Mouse (Mus musculus) left cerebral cortex, postnatal 4 days (tissue): Measurements from ENCODE around the gene Nkx2-5. TPM values are rescaled to one million over a fixed set of nuclear protein-coding genes. Genes with fewer than 3 reads are reported as not detected.

ENCODE experiments used
- DNase-seq: peaks from one replicate; pipeline ENCODE4 v3.0.0-alpha.2; 2022
- intact Hi-C: fragments of 180-260 bp; cut with DNase I; formaldehyde crosslinking; loops from one replicate; pipeline ENCODE4 v1.15.1; 2025
- total RNA-seq, 2 experiments: library from RNA; stranded (reverse); gene quantifications; 2 replicates each; pipeline ENCODE4 v1.2.3; 2021

Nkx2-5 gene
- not detected for total RNA-seq

GRCm38 (mm10) chr17:26844909-26845148 lies at the start of gene Nkx2-5:
TSS of gene Nkx2-5 (minus strand) at chr17:26845009.
- intact Hi-C loops, result no loop called here
- no peak for DNase-seq

- DNase-seq, result no peak
Measured at GRCm38 (mm10) chr17:26894342-26894741, 49.5 kb upstream of the Nkx2-5 start.

GRCm38 (mm10) chr17:26893492-26893891 lies 48.7 kb upstream of the Nkx2-5 start:
- intact Hi-C loops, result no loop called here

More at GRCm38 (mm10) chr17:26894342-26894741, 49.5 kb upstream of the Nkx2-5 start:
- intact Hi-C loops, result no loop called here

GRCm38 (mm10) chr17:26892635-26893375 lies 48.0 kb upstream of the Nkx2-5 start:
- intact Hi-C loops, result no loop called here
- DNase-seq, result no peak

More at GRCm38 (mm10) chr17:26893492-26893891, 48.7 kb upstream of the Nkx2-5 start:
- DNase-seq, result no peak

GRCm38 (mm10) chr17:26887926-26888325 lies 43.1 kb upstream of the Nkx2-5 start:
- DNase-seq, result no peak
- intact Hi-C loops, result loop anchor here (5.0 to 10.0 kb wide), 2 partner anchors 96 to 213 kb away; no protein-coding TSS in a partner anchor

- intact Hi-C loops, result loop anchor here (5.0 to 10.0 kb wide), 2 partner anchors 94 to 211 kb away; no protein-coding TSS in a partner anchor
- DNase-seq, result peak; percentile 80
Measured at GRCm38 (mm10) chr17:26886047-26886749, 41.4 kb upstream of the Nkx2-5 start.

GRCm38 (mm10) chr17:26884995-26885926 lies 40.5 kb upstream of the Nkx2-5 start:
- DNase-seq, result peak; percentile 81
- intact Hi-C loops, result loop anchor here (5.0 to 10.0 kb wide), 2 partner anchors 93 to 210 kb away; no protein-coding TSS in a partner anchor

GRCm38 (mm10) chr17:26883585-26883984 lies 38.8 kb upstream of the Nkx2-5 start:
- no peak for DNase-seq
- intact Hi-C loops, result loop anchor here (10.0 kb wide), 1 partner anchor 209 kb away; no protein-coding TSS in a partner anchor

- no peak for DNase-seq
- intact Hi-C loops, result loop anchor here (10.0 kb wide), 1 partner anchor 208 kb away; no protein-coding TSS in a partner anchor
Measured at GRCm38 (mm10) chr17:26882706-26883105, 37.9 kb upstream of the Nkx2-5 start.

GRCm38 (mm10) chr17:26879235-26879634 lies 34.4 kb upstream of the Nkx2-5 start:
- no peak for DNase-seq
- intact Hi-C loops, result no loop called here

GRCm38 (mm10) chr17:26877927-26878326 lies 33.1 kb upstream of the Nkx2-5 start:
- no peak for DNase-seq
- intact Hi-C loops, result no loop called here

- DNase-seq, result peak; percentile 53
- intact Hi-C loops, result no loop called here
Measured at GRCm38 (mm10) chr17:26874542-26874941, 29.7 kb upstream of the Nkx2-5 start.

GRCm38 (mm10) chr17:26873502-26873901 lies 28.7 kb upstream of the Nkx2-5 start:
- DNase-seq, result no peak

GRCm38 (mm10) chr17:26872870-26873269 lies 28.1 kb upstream of the Nkx2-5 start:
- intact Hi-C loops, result no loop called here
- no peak for DNase-seq

More at GRCm38 (mm10) chr17:26873502-26873901, 28.7 kb upstream of the Nkx2-5 start:
- intact Hi-C loops, result no loop called here

GRCm38 (mm10) chr17:26868756-26869155 lies 23.9 kb upstream of the Nkx2-5 start:
- intact Hi-C loops, result no loop called here

GRCm38 (mm10) chr17:26865156-26865555 lies 20.3 kb upstream of the Nkx2-5 start:
- DNase-seq, result no peak
- intact Hi-C loops, result no loop called here

More at GRCm38 (mm10) chr17:26868756-26869155, 23.9 kb upstream of the Nkx2-5 start:
- no peak for DNase-seq

GRCm38 (mm10) chr17:26864343-26864742 lies 19.5 kb upstream of the Nkx2-5 start:
- intact Hi-C loops, result no loop called here
- DNase-seq, result no peak

GRCm38 (mm10) chr17:26861793-26862192 lies 17.0 kb upstream of the Nkx2-5 start:
- intact Hi-C loops, result no loop called here
- DNase-seq, result no peak

GRCm38 (mm10) chr17:26861383-26861782 lies 16.6 kb upstream of the Nkx2-5 start:
- intact Hi-C loops, result no loop called here

GRCm38 (mm10) chr17:26860906-26861305 lies 16.1 kb upstream of the Nkx2-5 start:
- intact Hi-C loops, result no loop called here
- DNase-seq, result no peak

More at GRCm38 (mm10) chr17:26861383-26861782, 16.6 kb upstream of the Nkx2-5 start:
- DNase-seq, result no peak

- DNase-seq, result no peak
- intact Hi-C loops, result no loop called here
Measured at GRCm38 (mm10) chr17:26852262-26852661, 7.5 kb upstream of the Nkx2-5 start.
